Mouse (Mus musculus) lung, adult 2 months (tissue): ENCODE data around the gene Cbln3.

Experiments
- CTCF ChIP-seq: fragments of 200-500 bp; IDR thresholded peaks from 2 replicates; pipeline ENCODE4 v1.5.1; 2011; ENCODE audit warnings: mild to moderate bottlenecking, low read length, control low read depth; ENCODE audit not compliant: insufficient read depth
- POLR2A ChIP-seq: fragments of 200-500 bp; IDR thresholded peaks from 2 replicates; pipeline ENCODE4 v1.6.1; 2011; ENCODE audit warnings: low read depth, mild to moderate bottlenecking, control low read depth, low read length, borderline replicate concordance; ENCODE audit errors: extremely low read depth

GRCm38 (mm10) chr14:55900414-55900755 is 16.2 kb upstream of the Cbln3 start:
- no peak for TF ChIP-seq CTCF
- TF ChIP-seq POLR2A: no peak
